Mouse (Mus musculus) gonadal fat pad, adult 2 months (tissue): ENCODE results near the gene Ccnjl. TPM values are rescaled to one million over a fixed set of nuclear protein-coding genes. Genes with fewer than 3 reads are reported as not detected.

Experiments
- DNase-seq: peaks from one replicate; pipeline ENCODE4 v3.0.0-alpha.2; 2012; ENCODE audit warnings: low read depth
- polyA plus RNA-seq: library from polyadenylated mRNA; depleted of rRNA; stranded (reverse); fragments of >200 nt; gene quantifications from 2 replicates; pipeline ENCODE4 v1.2.3, GENCODE M21; 2012; rRNA removed

Gene Ccnjl
- 2.7 and 4.4 TPM in 2 replicates for polyA plus RNA-seq

DNA sequence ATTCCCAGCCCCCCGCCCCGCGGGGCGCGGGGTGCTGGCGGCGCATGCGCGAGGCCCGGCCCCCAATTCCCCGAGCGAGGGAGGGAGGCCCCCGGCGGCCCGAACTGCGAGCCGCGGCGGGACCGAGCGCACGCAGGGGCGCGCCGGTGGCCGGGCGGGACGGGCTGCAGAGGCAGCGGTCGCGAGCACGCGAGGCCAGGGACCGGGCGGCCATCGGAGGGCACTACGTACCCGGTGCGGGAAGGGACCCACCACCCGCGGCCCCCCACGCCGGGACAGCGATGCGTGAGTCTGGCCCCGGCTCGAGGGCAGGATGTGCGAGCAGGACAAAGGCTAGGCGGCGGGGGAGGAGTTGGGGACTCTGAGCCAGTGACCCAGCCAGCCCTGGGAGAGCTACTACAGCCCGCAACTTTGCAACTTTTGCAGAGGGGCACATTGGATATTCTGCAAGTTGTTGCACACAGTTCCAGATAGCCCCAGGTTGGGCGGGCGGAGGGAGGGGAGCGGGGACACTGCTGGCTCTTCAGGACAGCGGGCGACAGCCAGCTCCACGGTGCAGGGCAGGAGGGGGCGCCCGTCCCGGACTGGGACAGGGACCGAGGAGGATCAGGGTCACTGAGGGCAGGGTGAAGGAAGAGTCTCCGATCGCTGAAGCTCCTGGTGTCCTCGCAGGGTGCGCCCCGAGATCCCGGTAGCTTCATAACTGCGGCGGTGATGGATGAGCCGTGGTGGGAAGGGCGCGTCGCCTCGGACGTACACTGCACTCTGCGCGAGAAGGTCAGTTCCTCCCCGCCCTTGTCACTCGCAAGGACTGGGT is at the start of gene Ccnjl:
Gene Ccnjl (plus strand): TSS at position 102 of the 817 bp plus-strand sequence.
- DNase-seq: no peak

DNA sequence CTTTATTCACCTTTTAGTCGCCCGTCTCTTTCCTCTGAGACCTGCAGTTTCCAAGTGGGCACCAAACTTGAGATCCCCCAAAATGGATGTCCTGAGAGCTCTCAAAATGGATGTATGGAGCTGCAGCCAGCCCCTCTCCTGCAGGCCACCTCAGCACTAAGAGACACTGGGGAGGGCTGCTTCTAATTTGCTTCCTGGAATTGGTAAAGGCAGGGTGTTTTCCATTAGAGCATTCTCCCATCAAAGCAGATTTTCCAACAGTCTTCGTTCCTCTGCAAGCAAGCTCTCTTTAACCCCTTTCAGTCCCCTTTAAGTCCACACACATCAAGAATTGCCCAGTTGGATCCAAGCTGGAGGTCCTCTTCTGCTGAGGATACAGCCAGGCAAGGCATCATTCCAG is 49.2 kb upstream of the Ccnjl start:
- DNase-seq: no peak

DNA sequence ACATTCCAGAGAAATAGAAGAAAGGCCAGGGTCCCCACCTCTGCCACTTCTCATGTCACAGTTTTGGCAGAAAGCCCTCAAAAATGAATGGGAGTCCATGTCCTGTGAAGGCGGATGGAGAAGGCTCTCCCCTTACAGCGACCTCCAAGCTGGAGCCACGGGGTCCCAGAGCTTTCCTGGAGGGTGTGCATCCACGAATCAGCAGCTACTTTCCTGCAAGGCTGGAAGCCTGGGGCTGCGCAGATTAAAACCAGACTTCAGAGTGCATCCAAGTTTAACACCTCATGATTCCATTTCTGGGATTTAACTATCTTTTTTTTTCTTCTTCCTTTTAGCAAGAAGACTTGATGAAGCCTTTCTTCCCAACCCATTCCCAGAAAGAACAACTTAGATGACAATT is 48.0 kb upstream of the Ccnjl start:
- DNase-seq: no peak

DNA sequence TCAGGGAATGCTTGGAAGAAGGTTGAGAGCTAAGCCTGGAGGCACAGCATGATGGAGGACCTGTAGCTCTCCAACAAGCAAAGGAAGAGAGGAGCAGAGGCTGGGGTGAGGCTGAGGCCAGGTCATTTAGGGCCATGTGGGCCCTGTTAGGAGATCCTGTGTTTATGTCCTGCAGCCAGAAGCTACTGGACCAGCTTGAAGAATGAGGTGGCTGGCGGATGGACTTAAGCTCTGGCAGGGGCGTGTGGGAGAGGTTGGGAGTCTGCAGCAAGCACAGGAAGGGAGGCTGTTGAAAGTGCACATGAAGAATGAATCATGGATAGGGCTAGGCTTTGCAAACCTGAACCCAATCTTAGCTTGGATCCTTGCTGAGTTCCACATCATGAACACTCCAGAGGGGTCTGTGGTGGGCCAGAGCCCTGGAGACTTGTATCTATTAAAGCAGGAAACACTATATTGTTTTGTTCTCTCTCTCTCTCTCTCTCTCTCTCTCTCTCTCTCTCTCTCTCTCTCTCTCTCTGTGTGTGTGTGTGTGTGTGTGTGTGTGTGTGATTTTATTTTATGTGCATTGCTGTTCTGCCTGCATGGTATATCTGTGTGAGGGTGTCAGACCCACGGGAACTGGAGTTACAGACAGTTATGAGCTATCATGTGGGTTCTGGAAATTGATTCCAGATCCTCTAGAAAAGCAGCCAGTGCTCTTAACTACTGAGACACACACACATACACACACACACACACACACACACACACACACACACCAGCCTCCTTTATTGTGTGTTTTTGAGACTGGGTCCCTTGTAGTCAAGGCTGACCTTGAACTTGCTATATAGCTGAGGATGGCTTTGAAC is 46.7 kb upstream of the Ccnjl start:
- DNase-seq: no peak

DNA sequence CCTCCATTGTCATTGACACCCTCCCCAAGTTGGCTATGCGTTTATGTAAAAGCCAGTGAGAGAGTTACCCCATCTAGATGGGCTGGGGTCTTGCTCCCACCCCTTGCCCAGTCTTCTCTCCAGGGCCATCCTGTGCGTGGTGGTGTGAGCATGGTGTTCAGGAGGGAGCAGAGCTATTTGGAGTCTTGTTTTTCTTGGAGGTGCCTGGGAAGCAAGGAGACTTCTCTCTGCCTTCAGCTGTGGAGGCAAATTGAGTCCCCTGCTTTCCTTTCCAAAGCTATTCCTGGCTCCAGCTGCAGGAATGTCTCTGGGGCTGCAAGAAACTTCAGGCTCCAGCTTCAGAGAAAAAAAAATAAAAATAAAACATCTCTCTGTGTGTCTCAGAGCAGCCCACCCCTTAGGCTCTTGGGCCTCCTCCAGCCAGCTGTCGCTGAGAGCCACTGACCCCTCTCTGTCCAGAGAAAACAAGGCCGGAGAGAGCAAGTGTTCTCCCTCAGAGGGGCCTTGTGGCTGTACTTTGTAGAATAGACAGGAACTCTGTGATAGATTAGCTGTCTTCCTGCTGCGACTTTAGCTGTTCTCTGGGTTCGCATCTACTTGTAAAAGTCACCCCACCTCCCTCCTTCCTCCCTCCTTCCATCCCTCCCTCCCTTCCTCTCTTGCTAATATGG is 45.3 kb upstream of the Ccnjl start:
- DNase-seq: no peak

DNA sequence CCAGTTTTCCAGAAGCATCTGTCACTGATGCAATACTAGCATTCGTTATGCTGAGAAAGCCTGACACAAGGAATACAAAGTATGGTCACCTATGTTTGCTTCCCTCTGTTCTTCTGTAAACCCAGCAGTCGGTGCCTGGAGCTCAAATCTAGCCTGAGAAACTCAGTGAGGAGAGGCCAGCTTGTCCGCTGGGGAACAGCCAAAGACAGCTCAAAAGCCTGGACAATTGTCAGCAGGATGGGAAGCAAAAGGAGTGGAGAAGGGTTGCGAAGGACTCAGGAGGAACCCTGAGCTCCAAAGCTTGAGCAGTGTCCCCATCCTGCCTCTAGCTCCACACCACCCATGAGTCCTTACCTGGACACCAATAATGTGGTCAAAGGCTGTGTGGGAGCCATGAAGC is 44.5 kb upstream of the Ccnjl start:
- no peak for DNase-seq

DNA sequence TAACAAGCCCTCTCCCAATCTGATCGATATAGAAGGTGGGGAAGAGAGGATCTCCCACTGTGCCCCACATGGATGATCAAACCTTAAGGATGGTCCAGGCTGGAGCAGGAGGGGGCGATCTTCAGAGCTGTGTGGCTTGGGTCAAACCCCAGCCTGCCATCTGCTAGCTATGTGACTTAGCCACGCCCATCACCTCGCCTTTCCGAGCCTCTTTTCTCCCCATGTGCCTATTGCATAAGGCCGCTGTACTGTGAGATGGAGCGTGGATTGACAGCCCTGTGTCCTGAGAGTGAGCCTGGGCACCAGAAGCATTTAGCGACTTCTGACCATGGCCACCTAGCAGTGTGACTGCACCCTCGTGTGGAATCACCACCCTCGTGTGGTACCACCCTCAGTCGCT is 43.9 kb upstream of the Ccnjl start:
- DNase-seq: no peak

DNA sequence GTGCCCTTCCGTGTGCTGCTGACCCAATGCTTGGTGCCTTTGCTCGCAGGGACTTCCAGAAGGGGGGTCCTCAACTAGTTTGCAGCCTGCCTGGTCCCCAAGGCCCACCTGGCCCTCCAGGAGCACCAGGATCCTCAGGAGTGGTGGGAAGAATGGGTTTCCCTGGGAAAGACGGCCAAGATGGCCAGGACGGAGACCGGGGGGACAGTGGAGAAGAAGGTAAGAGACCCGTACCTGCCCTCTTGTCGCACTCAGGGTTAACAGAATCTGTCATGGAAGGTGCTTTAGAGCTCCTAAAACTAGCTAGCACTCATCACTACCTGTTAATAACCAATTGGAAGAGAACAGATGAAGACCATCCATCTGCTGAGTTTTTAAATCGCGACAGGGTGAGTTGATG is 42.7 kb upstream of the Ccnjl start:
- no peak for DNase-seq

DNA sequence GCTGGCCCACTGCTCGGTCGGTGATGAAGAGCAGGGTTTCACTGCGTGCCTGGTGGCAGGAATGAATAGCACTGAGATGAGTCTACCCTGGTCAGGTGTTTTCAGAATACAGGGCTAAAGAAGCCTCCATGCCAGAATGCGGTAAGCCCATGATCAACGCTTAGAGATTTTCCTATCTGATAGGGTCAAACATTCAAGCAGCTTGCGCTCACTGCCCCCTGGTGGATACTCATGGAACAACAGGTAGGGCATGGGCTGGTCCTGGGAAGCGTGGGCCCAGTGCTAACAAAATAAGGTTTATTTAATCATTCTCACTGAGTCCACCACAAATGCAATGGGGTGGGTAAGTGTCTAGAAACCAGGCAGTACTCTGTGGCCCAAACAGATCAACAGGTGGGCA is 35.9 kb upstream of the Ccnjl start:
- no peak for DNase-seq

DNA sequence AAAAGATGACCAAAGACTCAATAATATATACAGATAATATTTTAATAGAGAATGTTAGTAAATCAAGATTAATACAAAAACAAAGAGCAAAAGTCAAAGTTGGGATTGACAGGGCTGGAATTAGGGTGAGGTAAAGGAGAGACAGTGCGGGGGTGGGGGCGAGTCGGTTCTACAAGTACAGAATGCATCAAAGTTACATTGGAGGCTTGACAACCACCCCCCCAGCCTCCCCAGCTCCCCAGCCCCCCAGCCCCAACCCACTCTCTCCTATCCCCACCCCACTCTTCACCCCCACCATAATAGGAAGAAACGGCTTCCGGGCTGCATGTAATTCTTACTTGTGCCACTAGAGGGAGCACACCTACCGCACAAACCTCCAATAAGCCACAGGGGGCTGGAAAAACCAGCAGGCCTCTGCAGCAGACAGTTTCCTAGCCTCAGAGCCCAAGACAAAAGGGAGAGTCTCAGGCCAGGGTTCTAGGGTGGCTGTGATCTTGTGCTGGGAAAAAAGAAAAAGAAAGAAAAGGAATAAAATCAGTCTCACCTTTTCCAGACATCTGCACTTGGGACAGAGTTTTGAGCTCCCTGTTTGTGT is 34.7 kb upstream of the Ccnjl start:
- no peak for DNase-seq

DNA sequence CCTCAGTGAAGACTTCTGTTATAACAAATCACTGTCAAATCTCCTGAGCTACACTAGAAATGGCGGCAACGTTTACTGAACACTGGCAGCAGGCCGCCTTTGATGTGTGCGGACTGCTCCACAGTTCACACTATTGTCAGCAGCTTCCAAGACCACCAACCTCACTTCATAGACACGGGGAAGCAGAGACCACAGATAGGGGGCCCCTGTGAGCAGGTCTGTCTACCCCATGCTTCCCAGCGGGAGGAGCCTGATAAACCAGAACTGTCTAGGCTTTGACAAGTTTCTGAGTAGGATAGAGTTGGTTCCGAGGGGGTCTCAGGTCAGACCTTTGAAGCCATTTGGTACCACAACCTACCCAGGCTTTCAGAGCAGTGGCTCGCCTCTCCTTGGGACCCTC is 33.5 kb upstream of the Ccnjl start:
- DNase-seq: no peak

DNA sequence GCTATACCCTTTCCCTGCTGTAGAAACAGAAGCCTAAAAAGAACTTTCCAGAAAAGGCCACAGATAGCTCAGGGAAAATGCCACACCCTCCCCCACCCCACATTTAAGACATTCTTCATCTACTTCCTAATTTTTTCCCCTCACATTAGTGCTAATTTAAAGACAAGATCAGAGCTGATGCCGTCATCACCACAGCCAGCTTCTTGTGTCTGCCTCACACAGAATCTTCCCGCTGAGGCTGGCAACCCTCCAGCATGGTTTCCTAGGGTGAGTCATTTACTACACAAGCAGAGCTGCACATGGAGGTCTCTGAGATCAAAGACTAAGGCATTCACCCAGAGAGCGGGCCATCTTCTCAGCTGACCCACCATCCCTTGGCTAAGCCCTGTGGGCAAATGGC is 33.1 kb upstream of the Ccnjl start:
- no peak for DNase-seq

DNA sequence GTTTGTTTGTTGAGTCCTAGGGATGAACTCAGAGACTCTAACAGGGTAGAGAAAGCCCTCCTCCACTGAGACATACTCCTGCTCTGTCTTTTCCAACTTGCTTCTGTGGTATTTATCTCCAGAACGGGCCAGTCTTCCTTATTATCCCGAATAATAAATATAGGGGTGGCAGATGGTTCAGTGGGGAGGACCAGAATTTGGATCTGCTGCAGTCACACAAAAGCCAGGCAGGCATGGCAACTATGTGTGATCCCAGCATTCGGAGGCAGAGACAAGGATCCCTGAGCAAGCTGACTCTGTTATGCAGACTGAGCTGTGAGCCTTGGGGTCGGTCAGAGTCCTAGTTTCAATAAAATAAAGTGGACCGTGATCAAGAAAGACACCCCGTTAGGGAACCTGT is 27.3 kb upstream of the Ccnjl start:
- DNase-seq: no peak

DNA sequence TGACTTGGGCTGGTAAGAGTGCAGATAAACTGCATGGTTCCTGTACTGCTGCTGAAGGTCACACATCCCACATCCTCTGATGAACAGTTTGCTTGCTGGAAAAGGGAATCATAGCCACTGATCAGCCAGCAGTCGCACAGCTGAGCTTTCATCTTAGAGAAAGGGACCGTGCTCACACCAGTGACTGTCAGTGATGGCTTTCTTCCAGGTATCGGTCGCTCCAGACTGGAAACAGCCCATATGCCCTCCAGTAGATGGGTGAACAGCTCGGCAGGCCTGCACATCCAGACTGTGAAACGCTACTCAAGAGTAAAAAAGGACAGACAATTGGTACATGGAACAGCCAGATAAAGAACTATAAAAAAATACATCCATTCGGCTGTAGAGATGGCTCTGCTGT is 23.4 kb upstream of the Ccnjl start:
- DNase-seq: no peak

DNA sequence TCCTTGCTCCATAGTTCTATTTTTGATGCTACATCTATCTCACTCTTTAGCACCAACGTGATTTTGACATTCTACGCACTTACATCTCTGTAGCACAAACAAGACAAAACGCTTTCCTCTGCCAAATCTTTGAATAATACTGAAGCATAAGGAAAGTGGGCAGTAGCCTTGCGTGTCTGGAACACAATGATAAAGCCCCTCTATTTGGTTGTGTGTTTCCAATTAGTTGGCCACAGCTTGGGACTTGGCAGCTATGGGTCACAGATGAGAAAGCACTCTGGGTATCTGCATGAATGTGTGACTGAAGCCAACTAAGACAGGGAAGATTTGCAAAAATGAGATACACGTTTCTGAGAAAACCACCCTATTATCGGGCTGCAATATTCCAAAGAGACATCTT is 20.6 kb upstream of the Ccnjl start:
- no peak for DNase-seq

DNA sequence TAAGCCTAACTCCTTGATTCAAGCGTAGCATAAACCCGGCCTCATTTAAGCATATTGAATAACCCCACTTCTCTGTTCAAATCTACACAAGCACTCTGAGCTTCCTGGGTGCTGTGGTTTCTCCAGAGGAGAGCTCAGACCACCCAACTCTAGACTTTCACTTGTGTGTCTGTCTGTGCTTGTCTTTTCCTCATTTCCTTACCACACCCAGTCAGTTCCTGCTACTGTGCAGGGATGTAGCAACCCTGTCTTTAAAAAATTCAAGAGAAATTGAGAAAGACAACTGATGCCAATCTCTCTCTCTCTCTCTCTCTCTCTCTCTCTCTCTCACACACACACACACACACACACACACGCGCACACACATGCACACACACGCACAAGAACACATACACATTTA is 18.7 kb upstream of the Ccnjl start:
- no peak for DNase-seq

DNA sequence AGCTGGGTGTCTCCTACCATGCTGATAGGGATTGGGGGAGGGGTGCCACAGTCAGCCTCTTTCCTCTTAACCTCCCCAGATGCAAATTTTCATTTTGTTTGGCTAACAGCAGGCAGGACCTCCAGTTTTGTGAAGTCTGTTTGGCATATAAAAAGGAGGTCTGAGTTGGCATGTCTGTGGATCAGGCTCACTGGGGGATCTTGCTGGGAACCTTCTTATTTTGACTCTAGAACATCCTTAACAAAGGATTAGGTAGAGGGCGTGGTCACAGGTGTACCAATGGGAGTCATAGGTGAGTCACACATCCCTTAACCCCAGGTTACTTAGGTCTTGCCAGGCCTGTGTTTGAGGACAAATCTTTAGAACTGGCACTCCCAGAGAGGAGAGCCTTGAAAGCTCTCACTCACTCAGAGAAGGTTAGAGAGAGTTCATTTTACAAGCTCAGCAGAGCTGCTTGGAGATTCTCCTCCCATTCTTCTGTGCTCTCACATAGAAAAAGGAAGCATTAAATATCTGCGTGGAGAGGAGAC is 15.9 kb upstream of the Ccnjl start:
- DNase-seq: no peak

DNA sequence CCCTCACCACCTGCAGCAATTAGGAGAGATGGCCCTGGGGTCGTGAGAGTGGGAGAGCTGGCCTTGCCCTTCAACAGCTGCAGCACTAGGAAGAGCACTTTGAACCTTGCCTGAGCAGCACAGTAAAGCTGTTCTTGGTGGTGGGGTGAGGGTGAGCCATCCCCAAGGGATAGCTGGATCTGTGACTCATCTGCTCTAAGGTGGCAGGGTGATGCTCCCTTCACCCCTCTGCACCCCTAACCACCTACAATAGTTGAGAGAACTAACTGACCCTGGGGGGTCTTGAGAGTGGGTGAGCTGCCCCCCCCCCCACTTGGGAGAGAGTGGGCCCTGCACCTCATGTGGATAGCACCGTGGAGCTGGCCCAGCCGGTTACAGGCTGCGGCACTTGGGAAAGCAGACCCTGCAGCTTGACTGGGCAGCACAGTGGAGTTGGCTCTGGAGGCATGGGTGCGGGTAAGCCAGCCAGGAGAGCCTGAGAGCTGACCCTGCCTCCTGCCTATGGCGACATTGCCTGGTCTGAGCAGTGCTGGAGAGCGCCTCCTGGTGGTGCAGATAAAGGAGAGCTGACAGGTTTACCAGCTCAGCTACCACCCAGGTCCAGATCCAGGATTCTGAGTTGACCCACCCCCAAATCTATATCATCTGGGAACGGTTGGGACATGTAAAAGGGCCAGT is 12.1 kb upstream of the Ccnjl start:
- no peak for DNase-seq

DNA sequence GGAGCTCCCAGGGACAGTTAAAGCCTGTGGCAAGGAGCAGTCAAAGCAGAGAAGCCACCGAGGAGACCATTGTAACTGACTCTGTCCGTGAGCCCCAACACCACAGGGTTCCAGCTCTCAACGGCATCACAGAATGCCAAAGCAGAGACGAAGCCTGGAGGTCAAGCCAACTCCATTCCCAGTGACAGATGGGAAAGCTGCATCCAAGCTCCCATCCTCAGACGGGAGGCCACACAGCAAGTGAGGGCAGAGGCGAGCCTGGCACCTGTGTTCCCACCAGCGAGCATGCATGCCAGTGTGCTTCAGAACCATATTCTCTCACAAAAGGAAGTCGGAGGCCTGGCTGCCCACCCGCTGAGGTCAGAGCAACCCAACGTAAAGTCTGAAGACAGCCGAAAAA is 10.9 kb upstream of the Ccnjl start:
- DNase-seq: no peak

DNA sequence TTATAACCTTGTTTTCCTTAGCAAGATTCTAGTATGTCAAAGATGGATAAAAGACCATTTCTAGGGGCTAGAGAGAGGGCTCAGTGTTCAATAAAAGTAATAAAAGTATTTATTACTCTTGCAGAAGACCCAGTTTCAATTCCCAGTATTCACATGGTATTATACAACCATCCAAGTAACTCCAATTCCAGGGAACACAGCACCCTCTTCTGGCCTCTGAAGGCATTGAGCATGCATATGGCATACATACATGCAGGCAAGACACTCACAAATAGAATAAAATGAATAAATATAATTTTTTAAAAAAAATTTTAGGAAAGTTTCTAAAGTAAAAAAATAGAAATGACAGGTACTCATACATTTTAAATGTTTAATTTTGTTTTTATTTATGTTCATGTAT is 10.5 kb upstream of the Ccnjl start:
- DNase-seq: no peak

DNA sequence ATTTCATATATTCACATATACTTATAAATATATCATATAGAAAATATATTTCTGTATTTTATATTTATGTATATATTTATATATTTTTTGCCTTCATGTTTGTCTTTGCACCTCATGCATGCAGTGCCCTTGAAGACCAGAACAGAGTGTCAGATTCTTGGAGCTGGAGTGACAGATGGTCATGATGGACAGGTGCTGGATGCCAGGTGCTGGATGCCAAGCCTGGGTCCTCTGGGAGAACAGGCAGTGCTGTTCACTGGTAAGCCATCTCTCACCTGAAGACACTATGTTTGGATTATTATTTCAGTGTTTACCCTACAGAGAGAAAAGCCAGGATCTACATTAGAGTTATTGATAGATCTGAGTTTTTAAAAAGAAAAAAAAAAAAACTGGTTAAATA is 9.8 kb upstream of the Ccnjl start:
- DNase-seq: no peak
